Mouse (Mus musculus) yolk sac, embryonic 10.5 days (tissue): ENCODE data around the gene Ggt6.
"Not testable (repeated sequence)": the region's sequence is repeated elsewhere in the genome, so short reads cannot be mapped to it uniquely, and the experiment has no call there.

Experiments used
- DNase-seq: peaks from one replicate; pipeline ENCODE4 v3.0.0-alpha.2; 2017; ENCODE audit warnings: low spot score

Ggt6 gene

DNA sequence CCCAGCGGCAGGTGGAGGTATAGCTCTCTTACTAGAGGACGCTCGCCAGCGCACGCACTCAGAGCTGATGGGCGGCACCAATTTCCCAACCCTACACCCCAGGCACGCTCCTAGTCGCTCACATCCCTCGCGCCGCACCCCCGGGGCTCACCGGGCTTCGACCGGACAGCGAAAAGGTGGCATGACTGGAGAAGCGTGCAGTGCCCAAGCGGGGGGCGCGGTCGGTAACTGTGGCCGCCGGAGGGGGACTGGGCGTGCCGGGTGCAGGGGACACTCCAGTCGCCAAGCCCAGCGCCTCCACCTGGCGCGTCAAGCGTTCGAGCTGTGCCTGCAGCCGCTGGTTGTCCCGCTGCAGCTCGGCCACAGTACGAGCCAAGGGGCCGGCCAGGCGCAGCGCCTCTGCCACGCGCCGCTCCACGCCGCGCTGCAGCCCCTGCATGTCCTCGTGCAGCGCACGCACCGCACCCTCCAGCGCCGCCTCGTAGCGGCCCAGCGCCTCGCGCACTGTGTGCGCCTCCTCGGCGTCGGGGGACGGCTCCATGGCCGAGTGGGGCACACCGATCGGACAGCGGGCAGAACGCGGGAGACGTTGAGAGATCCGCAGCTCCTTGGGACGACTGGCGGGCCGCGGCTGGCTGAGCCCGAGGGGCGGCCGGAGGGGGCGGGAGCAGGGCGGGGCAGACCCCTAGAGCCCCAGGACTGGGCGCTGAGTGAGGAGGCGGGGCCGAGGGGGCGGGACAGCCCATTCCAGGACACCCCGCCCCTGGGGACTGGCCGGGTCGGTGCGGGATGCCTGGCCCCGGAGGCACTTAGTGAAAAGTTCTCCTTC, 24.0 kb upstream of the Ggt6 start, which contains the start of gene Smtnl2:
Gene Smtnl2 (minus strand): TSS at position 621 of the 829 bp plus-strand sequence.
- DNase-seq: peak; percentile 93

- no peak for DNase-seq
Measured at GRCm38 (mm10) chr11:72411945-72412344, 23.4 kb upstream of the Ggt6 start.

DNA sequence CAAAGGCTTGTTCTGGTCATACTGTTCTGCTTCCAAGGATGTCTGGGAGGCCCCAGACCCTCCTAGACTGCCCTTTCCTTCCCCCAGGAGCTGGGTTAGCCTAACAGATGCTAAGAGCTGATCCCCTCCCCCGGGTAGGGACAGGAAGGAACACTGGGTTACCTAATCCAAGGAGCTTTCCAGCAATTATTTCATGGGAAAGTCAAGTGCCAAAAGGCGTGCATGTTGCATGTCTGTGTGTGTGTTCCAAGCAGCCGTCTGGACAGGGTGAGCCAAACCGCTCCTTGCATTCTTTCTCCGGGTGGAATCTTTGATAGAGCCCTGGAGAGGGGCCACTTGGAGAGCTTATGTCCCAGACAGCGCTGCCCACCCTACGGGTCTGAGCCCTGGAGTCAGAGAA, 22.3 kb upstream of the Ggt6 start:
- DNase-seq: no peak

GRCm38 (mm10) chr11:72413601-72414190, 21.6 kb upstream of the Ggt6 start:
- DNase-seq: no peak

DNA sequence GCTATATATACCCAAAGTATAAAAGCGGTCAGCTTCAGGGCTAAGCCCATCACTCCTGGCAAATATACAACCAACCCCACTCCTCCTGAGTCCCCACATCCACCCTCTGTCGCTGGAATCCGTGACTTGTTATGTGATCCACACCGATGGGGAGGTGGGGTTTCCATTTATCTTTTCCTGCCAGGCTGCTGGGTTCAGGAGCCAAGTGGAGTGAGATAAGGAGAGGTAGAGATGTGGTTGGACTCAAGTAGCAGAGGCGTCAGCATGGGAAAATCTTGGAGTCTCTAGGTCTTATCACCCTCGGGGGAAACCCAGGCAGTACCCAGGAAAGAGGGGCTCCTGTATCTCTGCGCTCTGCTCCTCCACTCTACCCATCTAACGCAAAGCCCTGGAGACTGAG, 20.2 kb upstream of the Ggt6 start:
- no peak for DNase-seq

DNA sequence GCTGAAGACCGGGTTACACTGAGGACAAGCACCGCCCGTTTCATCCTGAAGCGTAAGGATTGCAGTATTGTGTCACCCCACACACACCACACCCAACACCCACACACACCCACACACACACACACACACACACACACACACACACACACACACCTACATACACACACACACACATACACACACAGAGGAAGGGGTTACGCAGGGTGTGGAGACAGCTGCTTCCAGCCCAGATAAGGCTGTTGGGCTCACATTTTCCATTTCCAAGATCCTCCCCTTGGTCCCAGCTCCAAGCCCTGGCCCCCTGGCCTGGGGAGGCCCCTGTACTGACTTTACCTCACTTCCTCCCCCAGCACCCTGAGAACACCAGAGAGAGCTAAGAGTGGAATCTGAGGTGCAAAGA, 18.7 kb upstream of the Ggt6 start:
- DNase-seq: no peak

DNA sequence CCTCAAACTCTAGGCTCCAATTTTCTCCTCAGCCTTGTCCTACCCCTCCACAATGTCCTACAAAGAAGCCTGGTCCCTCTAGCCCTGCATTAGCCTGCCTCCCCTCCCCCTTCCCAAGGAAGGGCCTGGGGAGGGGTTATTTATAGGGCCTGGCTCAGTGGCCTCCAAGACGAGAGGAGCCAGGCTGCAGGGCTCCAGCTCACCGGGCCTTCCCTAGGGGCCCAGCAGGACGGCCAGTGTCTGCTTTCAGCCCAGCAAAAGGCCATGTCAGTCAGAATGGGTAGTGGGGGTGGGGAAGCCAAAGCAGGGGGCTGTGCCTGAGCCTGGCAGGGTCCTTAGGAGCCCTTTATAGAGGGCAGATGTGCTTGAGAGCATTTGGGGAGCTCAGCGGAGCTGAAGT, 17.9 kb upstream of the Ggt6 start:
- no peak for DNase-seq

GRCm38 (mm10) chr11:72418227-72418626, 17.1 kb upstream of the Ggt6 start:
- DNase-seq: no peak

DNA sequence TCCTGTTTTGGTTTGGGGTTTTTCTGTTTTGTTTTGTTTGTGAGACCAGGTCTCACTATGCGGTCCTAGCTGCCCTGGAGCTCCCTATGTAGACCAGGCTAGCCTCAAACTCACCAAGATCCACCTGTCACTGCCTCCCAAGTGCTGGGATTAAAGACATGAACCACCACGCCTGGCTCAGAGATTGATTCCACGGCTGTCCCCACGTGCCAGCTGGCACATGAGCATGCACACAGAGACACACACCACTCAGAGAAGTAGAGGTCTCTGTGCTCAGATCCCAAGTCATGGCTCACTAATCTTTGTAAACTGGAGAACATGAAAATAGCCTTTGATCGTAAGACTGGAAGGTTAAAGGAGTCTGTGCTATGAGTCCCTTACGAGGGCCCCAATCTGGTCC, 16.3 kb upstream of the Ggt6 start:
- no peak for DNase-seq

DNA sequence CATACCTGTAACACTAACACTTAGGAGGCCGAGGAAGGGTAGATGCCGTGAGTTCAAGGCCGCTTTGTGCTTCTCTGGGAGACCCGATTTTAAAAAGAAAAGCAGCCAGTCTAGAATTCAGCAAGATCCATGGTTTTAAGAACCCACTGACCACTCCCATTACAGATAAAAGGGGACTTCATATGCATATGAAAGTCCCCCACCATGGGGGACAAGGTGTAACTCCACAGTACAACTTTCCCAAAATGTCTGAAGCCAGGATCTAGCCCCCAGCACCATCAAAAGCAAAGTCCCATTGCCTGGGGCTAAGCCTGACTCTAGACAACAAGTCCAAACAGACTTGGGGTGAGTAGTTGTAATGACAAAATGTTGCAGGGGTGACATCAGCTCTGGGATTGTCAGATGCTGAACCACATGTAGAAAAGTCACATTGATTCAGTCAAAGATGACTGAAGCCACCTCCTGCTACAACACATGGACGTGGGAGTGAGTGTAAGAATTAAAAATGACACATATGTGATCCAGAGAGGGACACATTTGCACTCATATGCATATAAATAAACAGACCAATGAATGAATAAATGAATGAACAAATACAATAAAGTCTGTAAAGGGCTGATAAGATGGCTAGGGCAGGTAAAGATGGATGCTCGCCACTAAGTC, 14.7 kb upstream of the Ggt6 start:
- DNase-seq: no peak

- DNase-seq: no peak
Measured at GRCm38 (mm10) chr11:72421518-72422278, 13.6 kb upstream of the Ggt6 start.

- no peak for DNase-seq
Measured at GRCm38 (mm10) chr11:72423686-72424085, 11.6 kb upstream of the Ggt6 start.

DNA sequence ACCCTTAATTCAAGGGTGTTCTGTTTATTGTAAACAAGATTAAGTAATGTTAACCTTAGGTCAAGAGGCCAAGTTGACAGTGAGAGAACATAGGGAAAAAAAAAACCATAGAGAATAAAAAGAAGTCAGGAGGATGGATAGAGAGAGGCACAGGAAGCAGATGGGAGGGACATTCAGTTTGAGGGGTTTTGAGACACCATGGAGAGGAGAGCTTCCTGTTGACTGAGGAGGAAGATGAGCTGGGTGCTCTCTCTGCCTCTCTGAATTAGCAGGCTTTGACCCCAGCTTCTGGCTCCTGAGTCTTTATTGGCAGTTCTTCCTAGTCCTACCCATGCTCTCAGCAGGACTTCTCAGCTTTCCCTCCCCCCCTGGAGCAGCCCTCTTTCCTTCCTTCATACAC, 10.1 kb upstream of the Ggt6 start:
- no peak for DNase-seq

DNA sequence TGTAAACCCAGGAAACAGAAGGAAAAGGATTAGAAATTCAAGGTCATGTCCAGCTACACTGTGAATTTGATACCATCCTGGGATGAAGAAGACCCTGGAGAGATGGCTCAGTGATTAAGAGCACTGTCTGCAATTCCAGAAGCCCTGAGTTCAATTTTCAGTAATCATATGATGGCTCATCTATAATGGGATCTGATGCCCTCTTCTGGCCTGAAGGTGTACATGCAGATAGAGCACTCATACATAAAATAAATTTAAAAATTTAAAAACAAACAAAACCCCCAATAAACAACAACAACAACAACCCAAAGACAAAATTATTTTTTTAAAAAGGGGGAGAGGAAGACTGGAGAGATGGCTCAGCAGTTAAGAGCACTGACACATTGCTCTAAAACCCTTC, 8.4 kb upstream of the Ggt6 start:
- DNase-seq: no peak

DNA sequence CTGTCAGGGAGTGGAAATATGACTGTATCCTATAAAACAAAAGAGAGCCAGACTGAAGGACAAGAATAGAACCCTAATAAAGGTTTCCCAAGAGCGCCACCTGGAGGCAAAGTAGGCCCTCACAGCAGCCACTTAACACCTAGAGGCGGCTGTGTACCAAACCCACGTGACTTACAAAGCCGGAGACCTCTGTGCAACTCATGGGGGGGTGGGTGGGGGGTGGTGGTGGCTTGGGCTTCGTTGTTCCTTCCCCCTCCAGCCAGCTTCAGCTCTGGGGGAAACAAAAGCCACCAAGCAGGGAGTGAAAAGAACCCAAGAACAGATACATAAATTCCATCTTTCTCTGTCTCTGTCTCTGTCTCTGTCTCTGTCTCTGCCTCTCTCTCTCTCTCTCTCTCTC, 6.6 kb upstream of the Ggt6 start:
- DNase-seq: peak; percentile 66

DNA sequence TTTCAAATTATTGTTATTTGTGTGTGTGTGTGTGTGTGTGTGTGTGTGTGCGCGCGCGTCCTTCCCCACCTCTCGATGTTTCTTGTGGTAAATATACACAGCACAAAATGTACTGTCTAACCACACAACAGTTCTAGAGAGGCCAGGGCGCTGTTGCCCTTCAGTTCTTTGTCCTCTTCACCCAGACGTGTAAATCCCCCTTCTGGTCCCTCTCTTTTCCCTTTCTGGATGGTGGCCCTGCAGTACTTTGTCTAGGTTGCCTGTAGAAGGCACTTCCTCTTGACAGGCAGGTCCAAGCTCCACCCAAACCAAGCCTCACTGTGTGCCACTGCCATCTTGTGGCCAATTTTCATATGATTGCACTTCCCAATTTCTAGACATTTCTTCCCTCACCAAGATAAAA, 6.0 kb upstream of the Ggt6 start:
- DNase-seq: peak; percentile 79

- DNase-seq: not testable (repeated sequence)
Measured at GRCm38 (mm10) chr11:72430311-72431068, 4.8 kb upstream of the Ggt6 start.

- no peak for DNase-seq
Measured at GRCm38 (mm10) chr11:72435694-72436045, 344 bp downstream of the Ggt6 start.

DNA sequence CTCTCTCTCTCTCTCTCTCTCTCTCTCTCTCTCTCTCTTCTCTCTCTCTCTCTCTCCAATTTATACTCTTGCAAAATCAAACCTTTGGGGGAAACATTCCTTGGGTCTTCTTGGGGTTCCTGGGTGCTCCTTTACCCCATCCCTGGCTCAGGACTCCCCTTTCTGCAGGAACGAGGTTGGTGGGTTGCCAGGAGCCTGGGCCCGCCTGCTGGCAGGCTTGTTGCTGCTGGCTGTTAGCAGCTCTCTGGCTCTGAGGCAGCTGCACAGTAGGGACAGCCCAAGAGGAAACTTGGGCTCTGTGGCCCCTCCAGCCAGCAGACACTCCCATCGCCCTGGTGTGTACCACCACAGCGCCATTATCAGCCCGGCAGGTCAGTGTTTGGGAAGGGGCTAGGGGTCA, 945 bp downstream of the Ggt6 start:
- no peak for DNase-seq

- DNase-seq: no peak
Measured at GRCm38 (mm10) chr11:72436756-72437650, 1.7 kb downstream of the Ggt6 start.

DNA sequence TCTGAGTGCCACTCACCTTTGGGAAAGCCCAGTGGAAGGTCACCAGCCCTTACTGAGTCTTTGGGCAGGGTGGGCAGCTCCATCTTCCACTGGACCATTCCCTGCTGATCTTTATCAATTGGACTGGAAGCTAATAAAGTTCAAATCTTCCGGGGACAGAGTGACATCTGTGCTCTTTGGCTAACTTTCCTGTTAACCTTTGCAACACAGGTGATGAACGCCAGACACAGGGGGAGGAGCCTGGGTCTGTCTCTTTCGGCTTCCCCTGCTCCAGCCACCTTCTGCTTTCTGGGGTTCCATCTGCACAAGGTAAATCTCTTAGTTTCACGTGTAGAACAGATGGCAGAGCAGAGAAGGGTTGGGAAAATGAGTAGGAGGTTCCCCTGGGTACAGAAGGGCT, 3.1 kb downstream of the Ggt6 start:
- peak; percentile 20 for DNase-seq
